Comparison of ENCODE assay signal across 33 mouse cellular contexts in genomic region chr6:53926197-53926596, GRCm38 (mm10). TPM values are rescaled to one million over a fixed set of nuclear protein-coding genes. Genes with fewer than 3 reads are reported as not detected.
DNase-seq lines count a peak whose midpoint lies in the region; ATAC-seq and TF ChIP-seq lines count a peak whose summit lies in the region.
"Had no signal": no experiment of that assay in that cellular context is flagged by ENCODE, and none has a peak within 500 bp of the region (broad histone marks: within the 10 kb centered on the region; RNA-seq: fewer than 3 reads in every experiment).

No protein-coding gene starts in this region.

- H3K36me3 ChIP-seq in lung, embryonic 14.5 days (ENCODE audit: insufficient read depth) = no peaks in the 10 kb centered on the region
- no peaks in the 10 kb centered on the region for H3K36me3 ChIP-seq in midbrain, embryonic 11.5 days (ENCODE audit: control insufficient read depth, insufficient read depth, low read length)
- H3K36me3 ChIP-seq in midbrain, embryonic 10.5 days = no peaks in the 10 kb centered on the region
- H3K36me3 ChIP-seq: embryonic facial prominence, embryonic 10.5 days; embryonic facial prominence, embryonic 13.5 days; forebrain, embryonic 12.5 days; forebrain, embryonic 15.5 days; heart, embryonic 12.5 days; heart, embryonic 15.5 days; hindbrain, embryonic 10.5 days had no signal

- H3K4me1 ChIP-seq in lung, embryonic 14.5 days (ENCODE audit: insufficient read depth) = 0 out of 2 replicates have a peak, but pooled peaks cover 3% of the 10 kb centered on the region
- no peaks in the 10 kb centered on the region for H3K4me1 ChIP-seq in midbrain, embryonic 11.5 days (ENCODE audit: control insufficient read depth, insufficient read depth, low read length)
- H3K4me1 ChIP-seq in midbrain, embryonic 10.5 days = peaks cover 7% of the 10 kb centered on the region; the same call in 1 of the 2 replicates
- H3K4me1 ChIP-seq: forebrain, embryonic 15.5 days; heart, embryonic 12.5 days; heart, embryonic 15.5 days had no signal

- ATAC-seq in lung, embryonic 14.5 days (ENCODE audit: insufficient read depth) = peak; percentile 44; the same call in 1 of the 2 replicates
- ATAC-seq in midbrain, embryonic 11.5 days (ENCODE audit: low FRiP score) = no peak
- ATAC-seq: CD4-positive, CD25-positive, alpha-beta regulatory T cell, adult 4 months; forebrain, embryonic 15.5 days had no signal

- H3K4me2 ChIP-seq in lung, embryonic 14.5 days = no peak overlapping the region
- no peak overlapping the region for H3K4me2 ChIP-seq in midbrain, embryonic 11.5 days
- H3K4me2 ChIP-seq: embryonic facial prominence, embryonic 13.5 days; forebrain, embryonic 12.5 days; forebrain, embryonic 15.5 days; heart, embryonic 12.5 days; heart, embryonic 15.5 days; hindbrain, embryonic 14.5 days had no signal

- H3K27me3 ChIP-seq in lung, embryonic 14.5 days (ENCODE audit: insufficient read depth, low read length) = no peaks in the 10 kb centered on the region
- no peaks in the 10 kb centered on the region for H3K27me3 ChIP-seq in midbrain, embryonic 11.5 days (ENCODE audit: control insufficient read depth, insufficient read depth, low read length)
- H3K27me3 ChIP-seq in midbrain, embryonic 10.5 days (ENCODE audit: low read depth, poor library complexity, severe bottlenecking) = peaks cover 17% of the 10 kb centered on the region
- H3K27me3 ChIP-seq: embryonic facial prominence, embryonic 13.5 days; forebrain, embryonic 12.5 days; forebrain, embryonic 15.5 days; heart, embryonic 15.5 days had no signal

- no peak for DNase-seq in lung, embryonic 14.5 days
- DNase-seq in lung, postnatal 14 days = no peak
- peak; percentile 45 for DNase-seq in midbrain, embryonic 11.5 days (ENCODE audit: low spot score, missing footprints)
- no peak for DNase-seq in midbrain, embryonic 10.5 days (ENCODE audit: low spot score)
- peak; percentile 72 for DNase-seq in lung, postnatal 36 days
- no peak for DNase-seq in left cerebral cortex, adult 8-10 months (ENCODE audit: low spot score in 2 of 2)
- DNase-seq: adrenal gland, adult 8-10 months; adrenal gland, postnatal 25 days; cerebellum, adult 11-12 months; cerebellum, adult 8-10 months; cerebellum, postnatal 10 days; cerebellum, postnatal 36 days; embryo, embryonic 11 days; gastrocnemius, postnatal 25 days; heart, adult 18-20 months; heart, postnatal 10 days; heart, postnatal 36 days had no signal

- 66% methylated on average over 2 of the region's 2 CpGs for WGBS in lung, embryonic 14.5 days
- 94% methylated on average over 2 of the region's 2 CpGs for WGBS in midbrain, embryonic 11.5 days
- 92% methylated on average over 2 of the region's 2 CpGs for WGBS in midbrain, embryonic 10.5 days

- no peaks in the 10 kb centered on the region for H3K9me3 ChIP-seq in lung, embryonic 14.5 days (ENCODE audit: low read depth, low read length)
- H3K9me3 ChIP-seq in midbrain, embryonic 11.5 days (ENCODE audit: control insufficient read depth, low read length) = no peaks in the 10 kb centered on the region
- H3K9me3 ChIP-seq in midbrain, embryonic 10.5 days (replicated peaks) = no peaks in the 10 kb centered on the region
- H3K9me3 ChIP-seq: embryonic facial prominence, embryonic 10.5 days; embryonic facial prominence, embryonic 13.5 days; forebrain, embryonic 12.5 days; forebrain, embryonic 15.5 days; heart, embryonic 12.5 days; heart, embryonic 15.5 days; hindbrain, embryonic 10.5 days had no signal

- no peak overlapping the region for H3K9ac ChIP-seq in lung, embryonic 14.5 days
- no peak overlapping the region for H3K9ac ChIP-seq in midbrain, embryonic 11.5 days (ENCODE audit: low read length)
- H3K9ac ChIP-seq: embryonic facial prominence, embryonic 13.5 days; forebrain, embryonic 12.5 days; forebrain, embryonic 15.5 days; heart, embryonic 12.5 days; heart, embryonic 15.5 days; hindbrain, embryonic 14.5 days had no signal

- no peak overlapping the region for H3K27ac ChIP-seq in lung, embryonic 14.5 days (ENCODE audit: low read depth)
- H3K27ac ChIP-seq in midbrain, embryonic 11.5 days (ENCODE audit: low read depth, low read length) = no peak overlapping the region
- H3K27ac ChIP-seq in midbrain, embryonic 10.5 days (replicated peaks) = no peak overlapping the region
- H3K27ac ChIP-seq: embryonic facial prominence, embryonic 10.5 days; embryonic facial prominence, embryonic 13.5 days; forebrain, embryonic 12.5 days; forebrain, embryonic 15.5 days; heart, embryonic 15.5 days; hindbrain, embryonic 10.5 days; hindbrain, embryonic 14.5 days had no signal

- H3K4me3 ChIP-seq in lung, embryonic 14.5 days (ENCODE audit: low read depth, low read length) = no peak overlapping the region
- H3K4me3 ChIP-seq in midbrain, embryonic 11.5 days (ENCODE audit: low read depth, low read length) = no peak overlapping the region
- no peak overlapping the region for H3K4me3 ChIP-seq in midbrain, embryonic 10.5 days
- H3K4me3 ChIP-seq: embryonic facial prominence, embryonic 10.5 days; embryonic facial prominence, embryonic 13.5 days; erythroblast, embryonic 14.5 days; forebrain, embryonic 12.5 days; forebrain, embryonic 15.5 days; heart, embryonic 12.5 days; heart, embryonic 15.5 days; hindbrain, embryonic 10.5 days had no signal

- TF ChIP-seq CTCF in lung, embryonic 14.5 days (IDR thresholded peaks at IDR 0.05; ENCODE audit: low read depth) = no peak

RNA-seq across cellular contexts. Expression of gene Cpvl, which starts 52.3 kb away (rescaled TPM):
- polyA plus RNA-seq in lung, embryonic 14.5 days (2014; fragmentation: Nextera tagmentation; extraction: Ambion mirVana) = 0.16 and 0.32 TPM in 2 replicates
- 0.11 TPM in 1 of 2 replicates, not detected in the other for polyA plus RNA-seq in midbrain, embryonic 11.5 days (2014; fragmentation: Nextera tagmentation; extraction: Ambion mirVana)
- 0.07 TPM in 1 of 2 replicates, not detected in the other for polyA plus RNA-seq in midbrain, embryonic 10.5 days (2016; fragmentation: Nextera tagmentation; extraction: Ambion mirVana)
- not detected for total RNA-seq in left cerebral cortex, adult 8-10 months (2022)
- total RNA-seq: adrenal gland, adult 8-10 months; adrenal gland, postnatal 25 days; gastrocnemius, adult 8-10 months; gastrocnemius, postnatal 25 days; heart, adult 18-20 months; heart, postnatal 10 days; heart, postnatal 36 days; MEL had no signal
- polyA plus RNA-seq: brain, embryonic 14.5 days; C2C12; CD4-positive, CD25-positive, alpha-beta regulatory T cell, adult 4 months; cortical plate, adult 2 months; erythroblast, embryonic 14.5 days; forebrain, embryonic 12.5 days; forebrain, embryonic 15.5 days; gonadal fat pad, adult 2 months; heart, embryonic 12.5 days; heart, embryonic 15.5 days; hindbrain, embryonic 14.5 days had no signal

Comparison
In these comparisons a context has a peak if more than half of its experiments do, and no peak if none do; other contexts are left out.
1. DNase-seq: peak in midbrain, embryonic 11.5 days (single experiment) and lung, postnatal 36 days (single experiment); none in lung, embryonic 14.5 days (single experiment), lung, postnatal 14 days (single experiment), midbrain, embryonic 10.5 days (single experiment) and left cerebral cortex, adult 8-10 months (0 of 2).